Mouse (Mus musculus) cerebellum, adult 2 months (tissue): ENCODE data around the gene Gldc.

ENCODE experiments used
- CTCF ChIP-seq: fragments of 200-500 bp; IDR thresholded peaks from 2 replicates; pipeline ENCODE4 v1.5.1; 2011; ENCODE audit warnings: low read depth, mild to moderate bottlenecking, control low read depth, low read length, moderate library complexity, borderline replicate concordance; ENCODE audit not compliant: insufficient read depth
- POLR2A ChIP-seq: fragments of 200-500 bp; IDR thresholded peaks from 2 replicates; pipeline ENCODE4 v1.6.1; 2011; ENCODE audit warnings: low read length, control low read depth, borderline replicate concordance; ENCODE audit not compliant: insufficient read depth

DNA sequence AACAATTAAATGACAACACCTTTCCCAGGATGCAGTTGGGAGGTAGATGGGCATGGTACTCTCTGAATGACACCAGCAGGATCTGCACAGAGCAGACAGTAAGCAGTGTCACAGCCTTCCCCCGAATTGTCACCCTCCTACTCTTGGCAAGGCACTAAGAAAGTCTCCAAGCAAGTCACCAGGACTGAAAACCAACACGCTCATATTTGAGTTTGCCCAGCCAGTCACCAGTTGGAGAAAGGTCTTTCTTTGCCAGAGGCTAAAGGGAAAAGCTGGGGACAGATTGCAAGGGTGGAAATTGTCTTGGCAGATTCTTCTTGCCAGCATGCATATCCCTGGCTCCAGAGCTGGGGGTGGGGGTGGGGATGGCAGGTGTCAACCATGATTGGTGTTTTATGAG, 11.0 kb downstream of the Gldc start:
- TF ChIP-seq CTCF (no peak), POLR2A (no peak)
